ENCODE assay signal across 11 mouse cellular contexts in the genomic region with DNA sequence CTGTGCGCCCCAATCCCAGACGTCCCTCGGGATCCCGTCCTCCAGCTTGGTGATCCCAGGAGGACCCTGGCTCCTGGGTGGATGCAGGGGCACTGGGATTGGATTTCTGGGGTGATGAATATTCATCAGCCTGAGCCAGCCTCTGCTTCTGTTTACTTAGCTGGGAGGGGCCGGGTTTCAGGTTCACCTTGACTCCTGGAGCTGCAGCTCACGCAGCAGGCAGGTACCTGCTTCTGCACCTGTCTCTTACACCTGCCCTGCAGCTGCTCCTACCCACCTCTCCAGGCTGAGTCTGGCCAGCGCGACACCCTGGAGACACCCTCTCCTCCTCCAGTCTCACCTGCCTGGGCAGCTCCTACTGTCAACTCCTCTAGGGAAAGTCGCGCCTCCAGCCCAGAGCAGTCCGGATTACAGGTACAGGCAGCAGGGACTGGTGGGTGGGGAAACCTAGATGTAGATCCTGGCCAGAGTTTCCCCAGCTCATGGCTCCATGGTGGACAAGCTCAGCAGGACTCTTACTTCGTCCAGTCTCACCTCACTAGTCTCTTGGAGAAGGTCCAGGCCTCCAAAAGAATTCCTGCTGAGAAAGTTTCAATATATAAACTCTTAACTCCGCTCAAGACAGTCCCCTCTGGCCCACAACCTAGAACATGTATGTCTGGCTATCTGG. TPM values are rescaled to one million over a fixed set of nuclear protein-coding genes. Genes with fewer than 3 reads are reported as not detected.
DNase-seq lines count a peak whose midpoint lies in the region; ATAC-seq and TF ChIP-seq lines count a peak whose summit lies in the region.
"Had no signal": no experiment of that assay in that cellular context is flagged by ENCODE, and none has a peak within 500 bp of the region (broad histone marks: within the 10 kb centered on the region; RNA-seq: fewer than 3 reads in every experiment).

No protein-coding gene starts in this region.

- peak; percentile 87 for DNase-seq in kidney, postnatal 14 days
- peak; percentile 46 for DNase-seq in lung, postnatal 10 days
- DNase-seq in frontal cortex, postnatal 36 days (ENCODE audit: low spot score in 2 of 2), result no peak
- no peak for DNase-seq in midbrain, postnatal 0 days (ENCODE audit: low spot score)
- no peak for DNase-seq in adipocyte (ENCODE audit: low spot score)
- DNase-seq: cerebellum, adult 9-10 months had no signal

- H3K27ac ChIP-seq in heart, embryonic 15.5 days, result no peak overlapping the region
- H3K27ac ChIP-seq in heart, embryonic 12.5 days (ENCODE audit: poor library complexity, severe bottlenecking), result no peak overlapping the region
- H3K27ac ChIP-seq in embryonic facial prominence, embryonic 12.5 days, result 0 out of 2 replicates have a peak overlapping the region, but pooled peaks have one; percentile 23
- H3K27ac ChIP-seq in midbrain, postnatal 0 days (ENCODE audit: low read depth, low read length), result no peak overlapping the region
- H3K27ac ChIP-seq: hindbrain, embryonic 15.5 days; limb, embryonic 12.5 days had no signal

- 16% methylated on average over 13 of the region's 13 CpGs for WGBS in heart, embryonic 15.5 days
- WGBS in heart, embryonic 12.5 days, result 19% methylated on average over 13 of the region's 13 CpGs
- 14% methylated on average over 13 of the region's 13 CpGs for WGBS in embryonic facial prominence, embryonic 12.5 days
- 12% methylated on average over 13 of the region's 13 CpGs for WGBS in midbrain, postnatal 0 days

- H3K9ac ChIP-seq in heart, embryonic 15.5 days, result no peak overlapping the region
- H3K9ac ChIP-seq in heart, embryonic 12.5 days, result no peak overlapping the region
- H3K9ac ChIP-seq in embryonic facial prominence, embryonic 12.5 days, result no peak overlapping the region
- H3K9ac ChIP-seq in midbrain, postnatal 0 days (replicated peaks; ENCODE audit: low read length, poor library complexity, severe bottlenecking), result no peak overlapping the region
- H3K9ac ChIP-seq: hindbrain, embryonic 15.5 days; limb, embryonic 12.5 days had no signal

- peaks cover 30% of the 10 kb centered on the region for H3K27me3 ChIP-seq in heart, embryonic 15.5 days
- H3K27me3 ChIP-seq in heart, embryonic 12.5 days (replicated peaks), result peaks cover 35% of the 10 kb centered on the region
- H3K27me3 ChIP-seq in embryonic facial prominence, embryonic 12.5 days, result peaks cover 21% of the 10 kb centered on the region
- H3K27me3 ChIP-seq in midbrain, postnatal 0 days (ENCODE audit: insufficient read depth, low read length), result 0 out of 2 replicates have a peak, but pooled peaks cover 9% of the 10 kb centered on the region

- no peak overlapping the region for H3K4me2 ChIP-seq in heart, embryonic 15.5 days
- H3K4me2 ChIP-seq in heart, embryonic 12.5 days, result no peak overlapping the region
- H3K4me2 ChIP-seq in embryonic facial prominence, embryonic 12.5 days (replicated peaks), result peak overlapping the region; percentile 25; the same call in 1 of the 2 replicates
- no peak overlapping the region for H3K4me2 ChIP-seq in midbrain, postnatal 0 days (ENCODE audit: low read depth, low read length, poor library complexity, severe bottlenecking)
- H3K4me2 ChIP-seq: hindbrain, embryonic 15.5 days; limb, embryonic 12.5 days had no signal

- no peaks in the 10 kb centered on the region for H3K36me3 ChIP-seq in heart, embryonic 15.5 days
- no peaks in the 10 kb centered on the region for H3K36me3 ChIP-seq in heart, embryonic 12.5 days
- no peaks in the 10 kb centered on the region for H3K36me3 ChIP-seq in embryonic facial prominence, embryonic 12.5 days
- no peaks in the 10 kb centered on the region for H3K36me3 ChIP-seq in midbrain, postnatal 0 days (ENCODE audit: insufficient read depth, low read length)
- H3K36me3 ChIP-seq: hindbrain, embryonic 15.5 days; limb, embryonic 12.5 days had no signal

- TF ChIP-seq CTCF in midbrain, postnatal 0 days (IDR thresholded peaks at IDR 0.05), result no peak

- H3K4me1 ChIP-seq in heart, embryonic 15.5 days (replicated peaks), result peaks cover 12% of the 10 kb centered on the region
- H3K4me1 ChIP-seq in heart, embryonic 12.5 days (replicated peaks), result peaks cover 10% of the 10 kb centered on the region; the same call in 1 of the 2 replicates
- peaks cover 14% of the 10 kb centered on the region for H3K4me1 ChIP-seq in embryonic facial prominence, embryonic 12.5 days
- no peaks in the 10 kb centered on the region for H3K4me1 ChIP-seq in midbrain, postnatal 0 days (ENCODE audit: insufficient read depth, low read length)
- H3K4me1 ChIP-seq: hindbrain, embryonic 15.5 days; limb, embryonic 12.5 days had no signal

- peak; percentile 8; the same call in 1 of the 2 replicates for ATAC-seq in heart, embryonic 15.5 days (replicated peaks; ENCODE audit: insufficient number of reproducible peaks, insufficient read depth, low FRiP score, low read depth)
- ATAC-seq in heart, embryonic 12.5 days (ENCODE audit: insufficient number of reproducible peaks, low FRiP score), result no peak
- 0 out of 2 replicates have a peak, but pooled peaks have one; percentile 39 for ATAC-seq in embryonic facial prominence, embryonic 12.5 days (ENCODE audit: insufficient number of reproducible peaks, insufficient read depth, low FRiP score, low TSS enrichment)
- ATAC-seq in midbrain, postnatal 0 days (ENCODE audit: low FRiP score), result no peak

- no peaks in the 10 kb centered on the region for H3K9me3 ChIP-seq in heart, embryonic 15.5 days (replicated peaks)
- no peaks in the 10 kb centered on the region for H3K9me3 ChIP-seq in heart, embryonic 12.5 days (replicated peaks)
- H3K9me3 ChIP-seq in embryonic facial prominence, embryonic 12.5 days, result no peaks in the 10 kb centered on the region
- no peaks in the 10 kb centered on the region for H3K9me3 ChIP-seq in midbrain, postnatal 0 days (ENCODE audit: low read length)
- H3K9me3 ChIP-seq: hindbrain, embryonic 15.5 days; limb, embryonic 12.5 days had no signal

- H3K4me3 ChIP-seq in heart, embryonic 15.5 days, result 0 out of 2 replicates have a peak overlapping the region, but pooled peaks have one; percentile 4
- H3K4me3 ChIP-seq in heart, embryonic 12.5 days, result no peak overlapping the region
- H3K4me3 ChIP-seq in embryonic facial prominence, embryonic 12.5 days, result no peak overlapping the region
- no peak overlapping the region for H3K4me3 ChIP-seq in midbrain, postnatal 0 days (ENCODE audit: low read depth, low read length)
- H3K4me3 ChIP-seq: hindbrain, embryonic 15.5 days; limb, embryonic 12.5 days had no signal

RNA-seq across cellular contexts. Expression of a gene that starts 1.3 kb away (rescaled TPM):
- polyA plus RNA-seq in heart, embryonic 15.5 days (2015; fragmentation: Nextera tagmentation; extraction: Ambion mirVana), result 1.7 and 2.9 TPM in 2 replicates
- 0.46 and 0.51 TPM in 2 replicates for polyA plus RNA-seq in heart, embryonic 12.5 days (2016; fragmentation: Nextera tagmentation; extraction: Ambion mirVana)
- polyA plus RNA-seq in embryonic facial prominence, embryonic 12.5 days (2016; fragmentation: Nextera tagmentation; extraction: Ambion mirVana), result 2.4 and 3.3 TPM in 2 replicates
- total RNA-seq in midbrain, postnatal 0 days (2014; rRNA removed), result 0.27 TPM in 1 of 2 replicates, not detected in the other
- polyA plus RNA-seq in midbrain, postnatal 0 days (2015; fragmentation: Nextera tagmentation; extraction: Ambion mirVana), result 0.51 and 0.56 TPM in 2 replicates

RNA-seq across cellular contexts. Expression of a gene that starts 12.9 kb away (rescaled TPM):
- 45.2 and 58.7 TPM in 2 replicates for polyA plus RNA-seq in heart, embryonic 15.5 days (2015; fragmentation: Nextera tagmentation; extraction: Ambion mirVana)
- 52.3 and 58.0 TPM in 2 replicates for polyA plus RNA-seq in heart, embryonic 12.5 days (2016; fragmentation: Nextera tagmentation; extraction: Ambion mirVana)
- 88.2 and 96.5 TPM in 2 replicates for polyA plus RNA-seq in embryonic facial prominence, embryonic 12.5 days (2016; fragmentation: Nextera tagmentation; extraction: Ambion mirVana)
- total RNA-seq in midbrain, postnatal 0 days (2014; rRNA removed), result 43.6 and 48.3 TPM in 2 replicates
- polyA plus RNA-seq in midbrain, postnatal 0 days (2015; fragmentation: Nextera tagmentation; extraction: Ambion mirVana), result 83.9 and 85.1 TPM in 2 replicates

RNA-seq across cellular contexts. Expression of a gene that starts 14.6 kb away (rescaled TPM):
- polyA plus RNA-seq in heart, embryonic 15.5 days (2015; fragmentation: Nextera tagmentation; extraction: Ambion mirVana), result 65.2 and 74.8 TPM in 2 replicates
- polyA plus RNA-seq in heart, embryonic 12.5 days (2016; fragmentation: Nextera tagmentation; extraction: Ambion mirVana), result 37.7 and 40.5 TPM in 2 replicates
- polyA plus RNA-seq in embryonic facial prominence, embryonic 12.5 days (2016; fragmentation: Nextera tagmentation; extraction: Ambion mirVana), result 21.5 and 22.2 TPM in 2 replicates
- total RNA-seq in midbrain, postnatal 0 days (2014; rRNA removed), result 26.9 and 28.6 TPM in 2 replicates
- polyA plus RNA-seq in midbrain, postnatal 0 days (2015; fragmentation: Nextera tagmentation; extraction: Ambion mirVana), result 36.8 and 37.4 TPM in 2 replicates

RNA-seq across cellular contexts. Expression of a gene that starts 53.5 kb away (rescaled TPM):
- 12.9 and 18.2 TPM in 2 replicates for polyA plus RNA-seq in heart, embryonic 15.5 days (2015; fragmentation: Nextera tagmentation; extraction: Ambion mirVana)
- 18.0 and 19.9 TPM in 2 replicates for polyA plus RNA-seq in heart, embryonic 12.5 days (2016; fragmentation: Nextera tagmentation; extraction: Ambion mirVana)
- 15.3 and 17.3 TPM in 2 replicates for polyA plus RNA-seq in embryonic facial prominence, embryonic 12.5 days (2016; fragmentation: Nextera tagmentation; extraction: Ambion mirVana)
- 5.2 and 5.9 TPM in 2 replicates for total RNA-seq in midbrain, postnatal 0 days (2014; rRNA removed)
- polyA plus RNA-seq in midbrain, postnatal 0 days (2015; fragmentation: Nextera tagmentation; extraction: Ambion mirVana), result 13.4 and 13.7 TPM in 2 replicates

Comparison
In these comparisons a context has a peak if more than half of its experiments do, and no peak if none do; other contexts are left out.
1. ATAC-seq: peak in heart, embryonic 15.5 days (single experiment) and embryonic facial prominence, embryonic 12.5 days (single experiment); none in heart, embryonic 12.5 days (single experiment) and midbrain, postnatal 0 days (single experiment).
2. DNase-seq: peak in kidney, postnatal 14 days (single experiment) and lung, postnatal 10 days (single experiment); none in frontal cortex, postnatal 36 days (0 of 2), midbrain, postnatal 0 days (single experiment) and adipocyte (single experiment).